Mouse (Mus musculus) small intestine, adult 2 months (tissue): ENCODE measurements at regions not wholly inside any gene's neighbourhood (a gene's known extent, or its start where the extent isn't known, plus 50 kb on each side); places are given as distances from the start of the nearest gene placed in this dataset.

Source experiments
- CTCF ChIP-seq: fragments of 200-500 bp; IDR thresholded peaks from 2 replicates; pipeline ENCODE4 v1.5.1; 2012; ENCODE audit warnings: low read depth, mild to moderate bottlenecking, control low read depth, inconsistent platforms, low read length, moderate library complexity, mixed read lengths; ENCODE audit not compliant: insufficient replicate concordance, insufficient read length; ENCODE audit errors: extremely low read depth
- POLR2A ChIP-seq: fragments of 200-500 bp; IDR thresholded peaks from 2 replicates; pipeline ENCODE4 v1.6.1; 2012; ENCODE audit warnings: low read depth, mild to moderate bottlenecking, control low read depth, inconsistent platforms, low read length, moderate library complexity

- TF ChIP-seq CTCF (no peak), POLR2A (no peak)
Observed at GRCm38 (mm10) chr3:19410938-19411515, 217.4 kb downstream of the 1700064H15Rik start.
